Mouse (Mus musculus): ENCODE data around the gene Huwe1. TPM values are rescaled to one million over a fixed set of nuclear protein-coding genes. Genes with fewer than 3 reads are reported as not detected.

The Huwe1 gene
- 80.2 and 86.5 TPM in 2 replicates for polyA plus RNA-seq (2014; fragmentation: Nextera tagmentation; extraction: Ambion mirVana)

GRCm38 (mm10) chrX:151800701-151801511 is at the start of gene Huwe1:
TSS of gene Huwe1 (plus strand) at chrX:151800807.
- Histone ChIP-seq H3K36me3 (ENCODE audit: control insufficient read depth, insufficient read depth, low read length) (no peaks in the 10 kb centered on the region), H3K27me3 (ENCODE audit: control insufficient read depth, insufficient read depth, low read length) (no peaks in the 10 kb centered on the region), H3K27ac (ENCODE audit: low read length) (peak within 1 kb of the TSS; percentile 95), H3K9ac (replicated peaks; ENCODE audit: low read depth, low read length) (peak within 1 kb of the TSS; percentile 58), H3K4me3 (ENCODE audit: low read depth, low read length) (peak within 1 kb of the TSS; percentile 51), H3K4me2 (replicated peaks; ENCODE audit: low read depth, low read length) (peak within 1 kb of the TSS; percentile 38), H3K9me3 (ENCODE audit: control insufficient read depth, low read depth, low read length) (no peaks in the 10 kb centered on the region), H3K4me1 (ENCODE audit: control insufficient read depth, insufficient read depth, low read length) (no peaks in the 10 kb centered on the region)
- 26% methylated on average over 33 of the region's 36 CpGs for WGBS
- ATAC-seq (ENCODE audit: insufficient number of reproducible peaks, insufficient read depth, low FRiP score, low read depth): peak; percentile 53

- Histone ChIP-seq H3K4me3 (ENCODE audit: low read depth, low read length) (no peak overlapping the region), H3K27ac (ENCODE audit: low read length) (no peak overlapping the region), H3K4me2 (replicated peaks; ENCODE audit: low read depth, low read length) (no peak overlapping the region), H3K9ac (replicated peaks; ENCODE audit: low read depth, low read length) (no peak overlapping the region), H3K27me3 (ENCODE audit: control insufficient read depth, insufficient read depth, low read length) (no peaks in the 10 kb centered on the region), H3K9me3 (ENCODE audit: control insufficient read depth, low read depth, low read length) (no peaks in the 10 kb centered on the region), H3K4me1 (ENCODE audit: control insufficient read depth, insufficient read depth, low read length) (no peaks in the 10 kb centered on the region), H3K36me3 (ENCODE audit: control insufficient read depth, insufficient read depth, low read length) (no peaks in the 10 kb centered on the region)
- ATAC-seq (ENCODE audit: insufficient number of reproducible peaks, insufficient read depth, low FRiP score, low read depth): no peak
- WGBS: 81% methylated on average over 1 of the region's 1 CpGs
These were observed 20.3 kb upstream of the Huwe1 start for GRCm38 (mm10) chrX:151780348-151780747.

- Histone ChIP-seq H3K4me1 (ENCODE audit: control insufficient read depth, insufficient read depth, low read length) (no peaks in the 10 kb centered on the region), H3K4me3 (ENCODE audit: low read depth, low read length) (no peak overlapping the region), H3K27ac (ENCODE audit: low read length) (no peak overlapping the region), H3K9ac (replicated peaks; ENCODE audit: low read depth, low read length) (no peak overlapping the region), H3K27me3 (ENCODE audit: control insufficient read depth, insufficient read depth, low read length) (no peaks in the 10 kb centered on the region), H3K9me3 (ENCODE audit: control insufficient read depth, low read depth, low read length) (no peaks in the 10 kb centered on the region), H3K36me3 (ENCODE audit: control insufficient read depth, insufficient read depth, low read length) (no peaks in the 10 kb centered on the region), H3K4me2 (replicated peaks; ENCODE audit: low read depth, low read length) (no peak overlapping the region)
- no peak for ATAC-seq (ENCODE audit: insufficient number of reproducible peaks, insufficient read depth, low FRiP score, low read depth)
- WGBS: 76% methylated on average over 4 of the region's 4 CpGs
These were observed 17.7 kb upstream of the Huwe1 start for GRCm38 (mm10) chrX:151782939-151783338.

- Histone ChIP-seq H3K4me3 (ENCODE audit: low read depth, low read length) (no peak overlapping the region), H3K27me3 (ENCODE audit: control insufficient read depth, insufficient read depth, low read length) (no peaks in the 10 kb centered on the region), H3K36me3 (ENCODE audit: control insufficient read depth, insufficient read depth, low read length) (no peaks in the 10 kb centered on the region), H3K27ac (ENCODE audit: low read length) (no peak overlapping the region), H3K9me3 (ENCODE audit: control insufficient read depth, low read depth, low read length) (no peaks in the 10 kb centered on the region), H3K9ac (replicated peaks; ENCODE audit: low read depth, low read length) (no peak overlapping the region), H3K4me1 (ENCODE audit: control insufficient read depth, insufficient read depth, low read length) (no peaks in the 10 kb centered on the region), H3K4me2 (replicated peaks; ENCODE audit: low read depth, low read length) (no peak overlapping the region)
- 34% methylated on average over 2 of the region's 2 CpGs for WGBS
- ATAC-seq (ENCODE audit: insufficient number of reproducible peaks, insufficient read depth, low FRiP score, low read depth): no peak
These were observed 7.8 kb upstream of the Huwe1 start for GRCm38 (mm10) chrX:151792766-151793165.

GRCm38 (mm10) chrX:151797970-151798369 is 2.6 kb upstream of the Huwe1 start:
- Histone ChIP-seq H3K27me3 (ENCODE audit: control insufficient read depth, insufficient read depth, low read length) (no peaks in the 10 kb centered on the region), H3K9me3 (ENCODE audit: control insufficient read depth, low read depth, low read length) (no peaks in the 10 kb centered on the region), H3K9ac (replicated peaks; ENCODE audit: low read depth, low read length) (no peak overlapping the region), H3K4me2 (replicated peaks; ENCODE audit: low read depth, low read length) (no peak overlapping the region), H3K27ac (ENCODE audit: low read length) (no peak overlapping the region), H3K36me3 (ENCODE audit: control insufficient read depth, insufficient read depth, low read length) (no peaks in the 10 kb centered on the region), H3K4me3 (ENCODE audit: low read depth, low read length) (no peak overlapping the region), H3K4me1 (ENCODE audit: control insufficient read depth, insufficient read depth, low read length) (no peaks in the 10 kb centered on the region)
- no peak for ATAC-seq (ENCODE audit: insufficient number of reproducible peaks, insufficient read depth, low FRiP score, low read depth)
- 53% methylated on average over 1 of the region's 1 CpGs for WGBS

- peak overlapping the region; percentile 51 for H3K4me3 ChIP-seq (ENCODE audit: low read depth, low read length)
- H3K27me3 ChIP-seq (ENCODE audit: control insufficient read depth, insufficient read depth, low read length): no peaks in the 10 kb centered on the region
- 26% methylated on average over 13 of the region's 13 CpGs for WGBS
These were observed 1.8 kb downstream of the Huwe1 start for GRCm38 (mm10) chrX:151802328-151802955.

GRCm38 (mm10) chrX:151802956-151803776 is 2.6 kb downstream of the Huwe1 start:
- ATAC-seq (ENCODE audit: insufficient number of reproducible peaks, insufficient read depth, low FRiP score, low read depth): peak; percentile 91
- Histone ChIP-seq H3K9ac (replicated peaks; ENCODE audit: low read depth, low read length) (peak overlapping the region; percentile 58), H3K27ac (ENCODE audit: low read length) (peak overlapping the region; percentile 91), H3K9me3 (ENCODE audit: control insufficient read depth, low read depth, low read length) (no peaks in the 10 kb centered on the region), H3K27me3 (ENCODE audit: control insufficient read depth, insufficient read depth, low read length) (no peaks in the 10 kb centered on the region), H3K4me3 (ENCODE audit: low read depth, low read length) (peak overlapping the region; percentile 51), H3K4me2 (replicated peaks; ENCODE audit: low read depth, low read length) (peak overlapping the region; percentile 41), H3K4me1 (ENCODE audit: control insufficient read depth, insufficient read depth, low read length) (no peaks in the 10 kb centered on the region), H3K36me3 (ENCODE audit: control insufficient read depth, insufficient read depth, low read length) (no peaks in the 10 kb centered on the region)
- 23% methylated on average over 75 of the region's 77 CpGs for WGBS

More at GRCm38 (mm10) chrX:151802328-151802955, 1.8 kb downstream of the Huwe1 start:
- Histone ChIP-seq H3K9me3 (ENCODE audit: control insufficient read depth, low read depth, low read length) (no peaks in the 10 kb centered on the region), H3K27ac (ENCODE audit: low read length) (peak overlapping the region; percentile 91), H3K36me3 (ENCODE audit: control insufficient read depth, insufficient read depth, low read length) (no peaks in the 10 kb centered on the region), H3K4me1 (ENCODE audit: control insufficient read depth, insufficient read depth, low read length) (no peaks in the 10 kb centered on the region), H3K9ac (replicated peaks; ENCODE audit: low read depth, low read length) (peak overlapping the region; percentile 57), H3K4me2 (replicated peaks; ENCODE audit: low read depth, low read length) (peak overlapping the region; percentile 41)
- ATAC-seq (ENCODE audit: insufficient number of reproducible peaks, insufficient read depth, low FRiP score, low read depth): no peak

- H3K4me2 ChIP-seq (replicated peaks; ENCODE audit: low read depth, low read length): peak overlapping the region; percentile 51
- peak overlapping the region; percentile 91 for H3K27ac ChIP-seq (ENCODE audit: low read length)
- ATAC-seq (ENCODE audit: insufficient number of reproducible peaks, insufficient read depth, low FRiP score, low read depth): peak; percentile 23; the same call in 1 of the 2 replicates
These were observed 3.1 kb downstream of the Huwe1 start for GRCm38 (mm10) chrX:151803777-151804101.

More at GRCm38 (mm10) chrX:151803777-151804101, 3.1 kb downstream of the Huwe1 start:
- no peaks in the 10 kb centered on the region for H3K36me3 ChIP-seq (ENCODE audit: control insufficient read depth, insufficient read depth, low read length)
- H3K9me3 ChIP-seq (ENCODE audit: control insufficient read depth, low read depth, low read length): no peaks in the 10 kb centered on the region
- H3K4me3 ChIP-seq (ENCODE audit: low read depth, low read length): peak overlapping the region; percentile 51
- WGBS: 14% methylated on average over 20 of the region's 20 CpGs
- peak overlapping the region; percentile 58 for H3K9ac ChIP-seq (replicated peaks; ENCODE audit: low read depth, low read length)
- no peaks in the 10 kb centered on the region for H3K27me3 ChIP-seq (ENCODE audit: control insufficient read depth, insufficient read depth, low read length)
- H3K4me1 ChIP-seq (ENCODE audit: control insufficient read depth, insufficient read depth, low read length): no peaks in the 10 kb centered on the region

Data from stomach, embryonic 14.5 days (tissue).